Mouse (Mus musculus) cerebellum, postnatal 10 days (tissue): ENCODE results near the gene Ptgir.

Source experiments
- DNase-seq, 2 experiments: peaks; one replicate each; pipeline ENCODE4 v3.0.0; 2021; ENCODE audit warnings: mixed read lengths in 2 of 2

The Ptgir gene

DNA sequence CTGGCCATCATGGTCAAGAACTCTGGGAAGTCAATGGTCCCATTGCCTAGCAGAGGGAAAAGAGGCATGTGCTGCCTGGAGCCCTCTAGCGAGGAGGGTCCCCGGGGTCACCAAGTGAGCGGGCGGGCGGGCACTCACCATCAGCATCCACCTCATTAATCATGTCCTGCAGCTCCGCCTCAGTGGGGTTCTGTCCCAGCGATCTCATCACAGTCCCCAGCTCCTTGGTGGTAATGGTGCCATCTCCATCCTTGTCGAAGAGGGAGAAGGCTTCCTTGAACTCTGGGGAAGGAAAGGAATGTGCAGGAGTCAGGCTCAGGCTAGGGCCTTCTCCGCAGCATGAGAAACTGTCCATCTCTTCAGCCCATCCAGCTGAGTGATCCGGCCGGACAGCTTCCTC lies 11.2 kb downstream of the Ptgir start:
- peak; percentile 19 to 34 for DNase-seq

DNA sequence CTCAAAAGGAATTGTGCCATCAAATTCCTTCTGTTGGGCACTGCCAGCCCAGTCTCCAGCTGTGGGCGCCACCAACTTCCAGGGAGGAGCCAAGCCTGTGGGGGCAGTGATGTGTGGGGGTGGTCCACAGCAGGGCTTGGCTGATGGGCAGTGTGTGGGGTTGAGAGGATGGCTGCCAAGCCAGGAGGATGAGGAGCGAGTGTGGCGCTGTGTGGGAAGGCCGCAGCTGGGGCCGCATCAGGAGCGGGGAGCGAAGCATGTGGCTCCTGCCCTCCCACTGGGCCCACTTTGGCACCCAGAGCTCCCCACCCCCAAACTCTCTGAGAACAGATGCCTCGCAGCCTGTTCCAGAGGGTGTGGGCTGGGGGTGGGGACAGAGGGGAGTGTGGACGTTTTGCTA lies 11.7 kb downstream of the Ptgir start:
- DNase-seq, result peak; percentile 73 to 85

DNA sequence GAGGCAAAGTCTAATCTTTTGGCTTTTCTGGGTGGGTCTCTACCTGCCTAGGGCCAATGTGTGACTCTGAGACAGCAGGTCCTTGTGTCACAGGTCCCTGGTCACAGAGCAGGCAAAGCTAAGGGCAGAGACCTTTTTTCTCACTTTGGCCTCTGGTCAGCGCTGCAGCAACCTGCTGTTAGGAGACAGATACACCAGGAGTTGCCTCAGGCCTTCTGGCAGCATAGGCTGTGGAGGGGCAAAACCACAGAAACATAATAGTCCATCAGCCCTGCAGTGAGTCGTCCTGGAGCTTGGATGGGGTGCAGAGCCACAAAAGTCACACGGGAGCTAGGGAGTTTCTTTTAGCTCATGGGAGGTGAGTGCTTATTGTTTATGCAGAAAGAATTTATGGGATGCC lies 12.4 kb downstream of the Ptgir start:
- DNase-seq, result peak; percentile 27 to 36

DNA sequence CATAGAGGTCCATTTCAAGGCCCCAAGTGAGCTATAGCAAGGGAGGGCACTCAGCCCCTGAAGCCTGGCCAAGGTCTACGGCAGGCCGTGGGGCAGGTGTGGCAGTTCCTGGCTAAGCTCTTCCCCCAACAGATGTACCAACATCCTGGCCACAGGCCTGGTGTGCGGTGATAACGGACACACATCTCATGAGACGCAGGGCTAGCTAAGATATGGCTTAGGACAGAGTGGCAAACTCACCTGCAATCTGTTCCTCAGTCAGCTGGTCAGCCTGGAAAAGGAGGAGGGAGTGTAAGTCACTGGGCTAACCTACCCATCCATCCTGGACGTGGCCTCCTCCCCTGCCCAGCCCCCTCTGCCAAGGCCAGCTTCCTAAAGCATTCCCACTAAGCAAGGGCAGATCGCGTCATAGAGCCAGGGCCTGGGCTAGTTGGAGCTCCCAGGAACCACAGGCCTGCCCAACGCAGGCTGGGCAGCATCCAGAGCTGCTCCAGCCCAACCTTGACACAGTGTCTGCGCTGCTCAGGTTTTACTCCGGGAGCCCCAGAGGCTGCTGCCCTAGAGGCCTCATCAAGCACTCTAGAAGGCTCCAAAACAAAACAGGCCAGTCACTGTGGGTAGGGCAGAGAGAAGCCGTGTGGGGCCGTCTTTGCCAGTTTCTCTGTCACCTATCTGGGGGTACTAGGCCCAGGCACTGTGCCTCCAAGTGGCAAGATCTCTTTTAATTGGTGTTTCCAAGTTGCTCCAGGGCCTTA lies 13.3 kb downstream of the Ptgir start:
- DNase-seq, result peak; percentile 39 to 45

DNA sequence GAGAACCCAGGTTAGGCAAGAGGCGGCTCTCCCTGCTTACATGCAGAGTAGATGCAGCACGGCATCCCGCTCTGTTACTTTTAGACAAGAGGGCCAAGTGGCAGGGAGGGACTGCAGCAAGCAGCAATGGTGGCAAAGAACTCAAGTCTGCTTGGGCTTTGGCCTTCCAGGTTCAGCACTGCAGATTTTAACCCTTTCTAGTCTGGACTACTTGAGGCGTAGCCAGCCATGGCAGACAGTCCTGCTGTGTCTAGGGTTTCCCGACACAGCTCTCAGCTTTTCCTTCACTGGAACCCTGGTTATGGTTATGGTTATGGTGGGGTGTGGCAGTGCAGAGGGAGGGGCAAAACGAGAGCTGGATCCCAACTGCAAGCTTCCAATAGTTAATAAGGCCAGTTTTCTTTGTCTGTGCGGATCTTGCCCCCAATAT lies 13.9 kb downstream of the Ptgir start:
- peak in 1 of 2 experiments; percentile 30 for DNase-seq

DNA sequence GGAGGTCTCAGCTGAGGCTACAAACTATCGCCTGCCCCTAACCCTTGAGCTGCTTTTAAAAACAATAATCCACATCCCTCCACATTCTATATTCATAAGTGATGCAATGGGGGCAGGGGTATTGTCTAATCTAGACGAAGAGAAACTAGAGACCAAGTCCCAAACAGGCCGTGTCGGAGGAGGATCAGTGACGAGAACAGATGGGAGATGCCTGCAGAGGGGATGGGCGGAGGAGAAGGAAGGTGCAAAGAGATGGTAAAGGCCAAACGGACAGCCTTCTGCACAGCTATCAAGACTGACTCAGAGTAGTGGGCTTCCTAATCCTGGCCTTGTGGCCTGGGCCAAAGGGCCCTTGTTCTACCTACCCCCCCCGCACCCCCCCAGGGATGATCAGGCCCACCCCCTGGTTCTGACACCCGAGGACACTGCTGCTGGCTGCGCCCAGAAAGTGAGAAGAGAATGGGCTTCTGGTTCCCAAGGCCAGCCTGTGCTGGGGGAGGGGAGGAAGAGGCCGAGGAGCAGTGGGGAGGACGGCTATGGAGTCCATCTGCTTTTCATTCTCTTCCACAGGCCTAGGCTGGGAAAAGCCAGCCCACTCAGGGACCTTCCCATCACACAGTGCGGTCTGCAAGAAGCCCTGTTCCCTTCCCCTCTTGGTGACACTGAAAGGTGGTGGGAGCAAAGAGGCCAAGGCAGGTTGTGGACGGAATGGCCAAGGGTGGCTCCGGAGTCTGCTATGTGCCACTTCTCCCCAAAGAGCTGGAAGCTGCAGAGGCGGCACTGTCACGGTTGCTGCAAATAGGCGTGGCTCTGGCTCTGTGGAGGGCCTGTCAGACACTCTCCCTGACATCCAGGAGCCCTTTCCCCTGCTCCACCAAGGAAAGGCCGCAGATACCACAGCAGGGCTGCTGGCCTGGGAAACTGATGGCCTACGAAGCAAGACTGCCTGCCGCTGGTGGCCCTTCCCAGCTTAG lies 14.8 kb downstream of the Ptgir start:
- peak; percentile 77 for DNase-seq

DNA sequence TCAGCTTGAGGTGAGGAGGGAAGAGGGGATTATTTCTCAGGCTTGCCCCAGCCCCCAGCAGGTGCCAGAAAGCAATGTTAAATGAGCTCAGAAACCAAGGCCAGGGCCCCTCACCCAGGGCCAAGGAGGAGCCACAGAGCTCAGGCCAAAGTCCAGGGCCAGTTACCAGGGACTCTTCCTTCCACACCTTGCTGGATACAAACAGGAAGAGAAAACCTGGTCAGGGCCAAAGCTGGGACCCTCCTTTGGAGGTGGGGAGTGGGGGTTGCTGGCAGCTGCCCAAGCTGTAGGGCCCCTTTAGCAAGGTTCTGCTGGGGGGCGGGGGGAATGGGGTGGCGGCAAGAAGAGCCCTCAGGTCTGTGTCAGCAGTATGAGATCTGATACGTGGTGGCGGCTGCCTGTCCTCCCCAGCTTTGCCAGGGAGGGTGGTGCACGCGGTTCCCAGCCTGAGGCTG lies 15.6 kb downstream of the Ptgir start:
- DNase-seq, result peak; percentile 56 to 59

DNA sequence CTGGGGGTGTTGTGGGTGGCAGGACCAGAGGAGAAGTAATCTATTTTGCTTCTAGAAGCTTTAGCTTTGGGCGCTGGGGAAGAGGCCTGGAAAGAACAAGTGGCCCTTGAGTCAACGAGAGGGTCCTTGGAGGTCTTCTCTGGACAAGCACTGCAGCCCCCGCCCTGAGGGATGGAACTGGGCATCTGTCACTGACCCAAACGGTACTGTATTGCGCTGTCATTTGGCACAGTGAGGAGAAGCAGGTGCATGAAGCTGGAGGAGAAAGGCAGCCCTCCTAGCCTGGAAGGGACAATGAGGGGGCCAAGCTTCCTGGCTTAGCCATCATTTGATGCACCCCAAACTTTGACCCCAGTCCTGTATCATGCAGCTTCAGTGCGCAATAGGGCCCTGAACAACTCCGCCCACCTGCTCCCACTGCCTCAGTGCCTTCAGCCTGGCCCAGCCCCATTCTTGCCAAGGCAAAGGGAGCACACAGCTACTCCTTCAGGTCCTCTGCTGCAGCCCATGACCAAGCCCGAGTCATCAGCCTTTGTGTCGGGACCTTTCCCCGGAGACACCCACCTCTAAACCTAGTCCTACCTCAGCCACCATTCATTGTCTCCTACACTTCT lies 16.2 kb downstream of the Ptgir start:
- peak; percentile 70 for DNase-seq

DNA sequence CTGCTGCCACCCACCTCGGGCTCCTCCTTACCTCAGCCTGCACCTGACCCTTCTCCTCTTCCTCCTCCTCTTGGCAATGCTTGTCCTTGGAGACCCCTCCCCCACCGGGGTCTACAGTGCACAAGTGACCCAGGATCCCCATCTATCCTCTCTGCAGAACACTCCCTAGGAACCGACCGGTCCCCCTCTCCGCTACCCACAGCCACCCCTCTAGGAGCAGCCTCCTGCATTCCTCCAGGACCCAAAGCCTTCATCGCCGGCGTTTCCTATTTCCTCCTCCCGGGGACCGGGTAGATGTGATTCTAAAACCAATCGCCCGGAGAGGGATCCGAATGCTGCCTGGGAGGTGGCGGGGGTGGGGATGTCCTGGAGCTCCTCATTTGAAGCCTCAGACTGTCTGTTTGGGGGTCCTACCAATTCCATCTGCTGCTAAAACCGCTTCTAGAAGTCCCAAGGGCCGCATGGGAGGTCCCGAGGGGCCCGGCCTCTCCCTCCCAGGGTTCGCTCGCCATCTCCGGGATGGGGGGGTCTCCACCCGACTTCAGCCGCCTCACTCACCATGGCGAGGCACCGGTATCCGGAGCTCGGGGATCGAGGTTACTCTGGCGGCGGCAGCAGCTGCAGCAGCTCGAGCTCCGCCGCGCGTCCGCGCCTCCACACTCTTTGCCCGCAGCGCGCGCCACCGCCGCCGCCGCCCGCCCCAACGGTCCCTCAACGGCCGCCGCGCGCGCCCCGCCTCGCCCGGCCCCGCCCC lies 17.2 kb downstream of the Ptgir start:
- DNase-seq, result peak; percentile 76 to 79

DNA sequence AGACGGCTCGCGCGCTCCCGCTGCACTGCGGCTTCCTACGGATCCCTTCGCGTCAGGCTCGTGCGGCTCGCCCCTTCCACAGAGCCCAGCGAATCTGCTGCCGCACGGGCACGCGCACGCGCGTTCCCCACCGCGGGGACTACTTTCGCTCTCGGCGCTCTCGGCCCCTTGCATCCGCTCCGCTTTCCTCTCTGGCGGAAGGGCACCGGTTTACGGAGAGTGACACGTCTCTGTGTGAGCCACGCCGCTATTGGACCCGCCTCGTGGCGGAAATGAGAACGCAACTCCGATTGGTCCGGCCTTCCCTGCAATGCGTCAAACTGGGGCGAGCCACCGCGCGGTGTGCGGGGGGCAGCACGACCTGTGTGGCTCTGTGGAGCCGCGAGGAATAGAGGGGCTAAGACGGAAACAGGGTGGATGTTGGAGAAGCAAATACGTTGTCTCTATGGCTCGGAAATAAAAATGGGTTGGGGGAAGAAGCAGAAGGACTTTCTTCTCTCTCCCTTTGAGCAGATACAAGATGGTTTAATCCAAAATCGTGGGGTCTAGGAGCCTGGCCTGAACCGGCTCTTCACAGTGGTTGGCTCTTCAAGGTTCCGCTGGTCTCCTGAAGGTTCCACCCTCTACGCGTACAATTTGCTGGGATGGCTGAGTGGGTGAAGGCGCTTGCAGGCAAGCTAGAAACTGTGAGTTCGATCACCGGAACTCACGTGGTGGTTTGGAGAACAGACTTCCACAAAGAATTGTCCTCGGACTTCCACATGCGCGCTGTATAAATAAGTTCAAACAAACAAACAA lies 17.9 kb downstream of the Ptgir start, which contains the start of gene Calm3:
Gene Calm3 (minus strand): TSS at position 78 of the 798 bp plus-strand sequence.
- peak; percentile 99 to 100 for DNase-seq

DNA sequence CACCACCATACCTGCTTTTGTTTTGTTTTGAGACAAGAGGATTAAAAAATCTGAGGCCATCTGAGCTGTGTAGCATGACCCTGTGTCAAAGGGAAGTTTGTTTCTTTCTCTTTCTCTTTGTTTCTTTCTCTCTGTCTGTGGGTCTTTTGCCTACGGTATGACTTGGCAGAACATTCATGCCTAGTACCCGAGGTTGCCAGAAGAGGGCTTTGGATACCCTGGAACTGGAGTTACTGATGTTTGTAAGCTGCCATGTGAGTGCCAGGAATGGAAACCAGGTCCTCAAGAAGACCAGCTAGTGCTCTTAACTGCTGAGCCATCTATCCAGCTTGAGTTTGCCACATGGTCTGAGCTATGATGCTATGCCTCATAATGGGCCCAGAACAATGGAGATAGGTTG lies 22.1 kb downstream of the Ptgir start:
- DNase-seq, result no peak

DNA sequence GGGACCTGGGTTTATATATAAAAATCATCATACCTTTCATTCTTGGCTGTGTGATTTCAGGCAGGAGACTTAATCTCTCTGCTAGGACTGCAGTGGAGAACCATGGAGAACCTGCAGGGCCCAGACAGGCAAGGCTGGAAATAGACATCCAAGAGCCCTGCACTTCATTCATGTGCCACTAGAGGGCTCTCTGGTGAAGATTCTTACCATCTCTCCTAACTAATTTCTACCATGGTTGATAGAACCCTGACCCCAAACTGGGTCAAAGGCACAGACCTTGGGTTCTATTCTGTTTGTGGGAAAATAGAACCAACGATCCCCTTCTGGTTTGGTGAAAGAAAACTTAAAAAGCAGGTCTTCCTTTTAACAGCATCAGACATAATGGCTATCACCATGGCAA lies 24.6 kb downstream of the Ptgir start:
- DNase-seq, result peak; percentile 88 to 91

DNA sequence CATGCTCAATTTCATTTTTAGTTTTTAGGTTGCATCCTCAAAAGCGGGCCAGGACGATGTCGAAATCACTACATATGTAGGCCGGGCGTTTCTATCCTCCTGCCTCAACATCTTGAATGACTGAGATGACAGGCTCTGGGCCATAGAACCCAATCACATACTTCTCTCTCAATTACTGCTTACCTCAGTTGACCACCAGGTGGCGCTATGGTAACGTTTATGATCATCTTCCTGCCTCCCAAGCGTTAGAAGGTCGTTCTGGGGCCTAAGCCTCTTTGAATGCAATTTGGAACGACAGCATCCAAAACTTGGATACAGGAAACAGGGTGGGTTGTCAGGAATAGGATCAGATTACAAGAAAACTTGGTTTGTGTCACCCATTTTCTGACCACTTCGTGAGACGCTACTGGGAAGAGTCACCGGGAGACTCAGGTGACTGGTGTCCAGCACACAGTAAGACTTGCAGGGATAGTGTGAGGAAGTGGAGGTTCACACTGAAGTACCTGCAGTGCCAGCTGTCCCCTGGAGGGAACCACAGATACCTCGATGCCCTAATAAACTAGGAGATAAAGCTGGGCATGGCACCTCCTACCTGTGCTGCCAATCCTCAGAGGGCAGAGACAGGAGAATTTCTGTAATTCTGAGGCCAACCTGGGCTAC lies 25.8 kb downstream of the Ptgir start:
- DNase-seq, result peak; percentile 94 to 96

DNA sequence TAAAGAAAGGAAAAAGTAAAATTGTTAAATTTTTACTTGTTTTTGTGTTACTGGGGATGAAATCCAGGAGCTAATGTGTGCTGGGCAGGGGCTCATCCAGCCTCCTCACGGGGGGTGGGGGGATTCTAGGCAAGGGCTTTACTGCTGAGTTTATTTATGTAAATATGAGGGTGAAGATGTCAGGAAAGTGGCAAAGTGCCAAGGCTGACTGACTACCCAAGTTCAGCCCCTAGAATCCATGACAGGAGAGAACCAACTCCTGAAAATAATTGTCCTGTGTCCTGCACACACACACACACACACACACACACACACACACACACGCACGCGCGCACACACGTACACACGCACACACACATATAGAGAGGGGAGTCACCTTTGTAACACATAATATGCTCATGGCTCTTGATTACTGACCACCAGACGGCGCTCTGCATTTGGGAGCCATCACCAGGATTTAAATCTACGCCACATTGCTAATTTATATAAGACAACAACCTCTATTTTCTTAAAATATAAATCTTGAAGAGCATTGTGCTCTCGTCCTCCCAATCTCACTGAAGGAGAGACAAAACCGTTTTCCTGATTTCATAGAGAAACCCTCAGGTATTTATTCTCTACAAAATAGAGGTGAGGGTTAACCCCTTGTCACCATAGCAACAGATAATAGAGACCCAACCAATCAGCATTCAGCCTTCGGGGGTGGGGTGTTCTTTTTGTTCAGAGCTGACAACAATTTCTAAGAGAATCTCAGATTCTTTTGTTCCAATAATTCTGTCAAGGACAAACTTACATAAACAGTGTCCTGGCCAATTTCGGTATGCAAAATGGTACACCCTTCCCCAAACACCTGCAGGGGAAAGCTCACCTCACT lies 26.7 kb downstream of the Ptgir start:
- DNase-seq, result peak; percentile 87 to 91

DNA sequence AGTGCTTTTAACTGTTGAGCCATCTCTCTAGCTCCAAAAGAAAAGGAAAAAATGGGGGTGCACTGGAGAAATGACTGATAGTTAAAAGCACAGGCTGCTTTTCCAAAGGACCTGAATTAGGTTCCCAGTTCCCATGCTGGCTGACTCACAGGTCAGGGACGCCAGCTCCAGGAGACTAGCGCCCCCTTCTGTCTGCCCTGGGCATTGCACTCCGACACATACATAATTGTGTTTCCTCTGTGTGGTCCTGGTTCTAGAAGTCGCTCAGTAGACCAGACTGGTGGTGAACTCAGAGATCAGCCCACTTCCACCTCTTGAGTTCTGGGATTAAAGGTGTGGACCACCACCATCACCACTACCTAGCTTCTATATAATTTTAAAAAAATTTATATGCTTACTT lies 31.0 kb downstream of the Ptgir start:
- DNase-seq, result peak; percentile 56 to 77

DNA sequence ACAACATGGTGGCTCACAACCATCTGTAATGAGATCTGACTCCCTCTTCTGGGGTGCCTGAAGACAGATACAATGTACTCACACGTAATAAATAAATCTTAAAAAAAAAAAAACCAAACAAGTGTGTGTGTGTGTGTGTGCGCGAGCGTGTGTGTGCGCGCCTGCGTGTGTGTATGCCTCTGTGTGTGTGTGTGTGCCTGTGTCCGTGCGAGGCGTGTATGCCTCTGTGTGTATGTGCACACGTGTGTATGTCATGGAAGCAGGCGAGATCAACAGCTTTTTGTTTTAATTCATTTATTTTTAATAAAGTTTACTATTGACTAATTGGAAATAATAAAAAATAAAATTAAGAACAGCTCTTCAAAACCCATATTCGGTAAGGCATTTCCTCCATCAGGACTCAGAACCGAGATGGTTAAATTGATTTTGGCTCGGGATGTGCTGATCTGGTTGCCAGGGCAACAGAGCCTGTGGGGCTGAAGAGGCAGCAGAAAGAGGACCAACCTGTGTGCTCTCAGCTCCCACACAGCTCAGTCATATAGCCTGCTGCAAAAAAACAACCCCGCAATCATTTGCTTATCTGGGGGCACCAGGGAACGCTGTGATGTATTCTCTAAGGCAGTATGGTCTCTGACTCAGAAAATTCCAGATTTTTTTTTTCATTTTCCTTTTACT lies 32.0 kb downstream of the Ptgir start:
- peak; percentile 82 to 86 for DNase-seq

DNA sequence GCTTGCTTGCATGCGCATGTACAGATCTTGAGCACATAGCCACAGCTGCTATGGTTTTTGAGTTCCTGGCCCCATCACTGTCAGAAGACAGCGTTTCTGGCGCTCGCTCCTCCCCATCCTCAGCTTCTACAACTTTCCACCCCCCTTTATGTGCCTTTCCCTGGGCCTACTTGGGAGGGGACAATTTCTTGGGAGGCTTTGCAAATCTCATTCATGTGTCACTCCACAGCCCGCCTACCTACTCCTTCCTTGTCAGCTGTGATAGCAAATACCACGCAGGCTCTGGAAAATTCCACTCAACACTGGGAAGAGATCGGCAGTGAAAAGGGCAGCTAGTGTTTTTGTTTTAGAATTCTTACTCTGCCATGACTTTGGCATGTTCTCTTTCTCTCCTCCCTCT lies 34.0 kb downstream of the Ptgir start:
- DNase-seq, result no peak

DNA sequence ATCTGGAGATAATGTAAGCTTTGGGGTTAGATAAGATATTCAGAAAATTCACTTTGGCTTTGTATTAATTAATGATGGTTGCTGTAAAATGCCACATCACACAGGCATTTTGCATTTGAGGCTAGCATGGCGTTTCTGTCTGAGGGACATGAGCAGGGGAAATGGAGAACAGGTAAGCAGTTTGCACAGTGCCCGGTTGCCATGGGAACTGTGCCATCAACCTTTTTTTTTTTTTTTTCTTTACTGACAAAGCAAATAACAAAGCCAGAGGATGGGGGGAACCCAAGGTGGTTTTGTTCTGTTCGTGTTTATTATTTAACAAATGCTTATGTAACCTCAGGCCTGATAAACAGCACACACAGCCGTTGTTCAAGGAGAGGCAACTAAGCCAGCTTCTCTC lies 36.6 kb downstream of the Ptgir start:
- peak in 1 of 2 experiments; percentile 31 for DNase-seq
